Mouse (Mus musculus): ENCODE measurements around the gene Ankrd23. TPM values are rescaled to one million over a fixed set of nuclear protein-coding genes. Genes with fewer than 3 reads are reported as not detected.

Ankrd23 gene
- polyA plus RNA-seq, 1 experiment = 14.4 TPM

- DNase-seq = no peak
- H3K27me3 ChIP-seq (ENCODE audit: control insufficient read depth, insufficient read depth, low read length) = no peaks in the 10 kb centered on the region
- no peak overlapping the region for H3K4me3 ChIP-seq (replicated peaks; ENCODE audit: insufficient read depth, low read depth, low read length)
- H3K4me1 ChIP-seq (ENCODE audit: control insufficient read depth, insufficient read depth, low read length) = peaks cover 6% of the 10 kb centered on the region; the same call in 1 of the 2 replicates
- WGBS = 89% methylated on average over 4 of the region's 4 CpGs
- TF ChIP-seq POLR2A (IDR thresholded peaks at IDR 0.05; ENCODE audit: borderline replicate concordance, insufficient read depth, low read length) (no peak), CTCF (IDR thresholded peaks at IDR 0.05; ENCODE audit: borderline replicate concordance, insufficient read depth, low read depth, low read length) (no peak)
- no peak overlapping the region for H3K27ac ChIP-seq (ENCODE audit: insufficient read depth, low read length)
Measured at GRCm38 (mm10) chr1:36562388-36562787, 25.7 kb upstream of the Ankrd23 start.

- Histone ChIP-seq H3K4me3 (replicated peaks; ENCODE audit: insufficient read depth, low read depth, low read length) (no peak overlapping the region), H3K27ac (ENCODE audit: insufficient read depth, low read length) (no peak overlapping the region), H3K4me1 (ENCODE audit: control insufficient read depth, insufficient read depth, low read length) (peaks cover 6% of the 10 kb centered on the region; the same call in 1 of the 2 replicates), H3K27me3 (ENCODE audit: control insufficient read depth, insufficient read depth, low read length) (no peaks in the 10 kb centered on the region)
- DNase-seq = no peak
- no peak for TF ChIP-seq POLR2A (IDR thresholded peaks at IDR 0.05; ENCODE audit: borderline replicate concordance, insufficient read depth, low read length)
- 84% methylated on average over 6 of the region's 6 CpGs for WGBS
Measured at GRCm38 (mm10) chr1:36560903-36561302, 24.2 kb upstream of the Ankrd23 start.

GRCm38 (mm10) chr1:36559888-36560287, 23.2 kb upstream of the Ankrd23 start:
- TF ChIP-seq POLR2A (IDR thresholded peaks at IDR 0.05; ENCODE audit: borderline replicate concordance, insufficient read depth, low read length) = no peak
- TF ChIP-seq CTCF (IDR thresholded peaks at IDR 0.05; ENCODE audit: borderline replicate concordance, insufficient read depth, low read depth, low read length) = no peak
- no peak for DNase-seq
- no peak overlapping the region for H3K4me3 ChIP-seq (replicated peaks; ENCODE audit: insufficient read depth, low read depth, low read length)
- WGBS = 94% methylated on average over 5 of the region's 5 CpGs
- H3K27ac ChIP-seq (ENCODE audit: insufficient read depth, low read length) = no peak overlapping the region
- H3K27me3 ChIP-seq (ENCODE audit: control insufficient read depth, insufficient read depth, low read length) = no peaks in the 10 kb centered on the region
- peaks cover 16% of the 10 kb centered on the region for H3K4me1 ChIP-seq (ENCODE audit: control insufficient read depth, insufficient read depth, low read length)

- TF ChIP-seq CTCF (IDR thresholded peaks at IDR 0.05; ENCODE audit: borderline replicate concordance, insufficient read depth, low read depth, low read length) = no peak
- TF ChIP-seq POLR2A (IDR thresholded peaks at IDR 0.05; ENCODE audit: borderline replicate concordance, insufficient read depth, low read length) = no peak
- Histone ChIP-seq H3K4me1 (ENCODE audit: control insufficient read depth, insufficient read depth, low read length) (peaks cover 22% of the 10 kb centered on the region), H3K4me3 (replicated peaks; ENCODE audit: insufficient read depth, low read depth, low read length) (no peak overlapping the region), H3K27me3 (ENCODE audit: control insufficient read depth, insufficient read depth, low read length) (no peaks in the 10 kb centered on the region), H3K27ac (ENCODE audit: insufficient read depth, low read length) (no peak overlapping the region)
- whole genome bisulfite sequencing = 59% methylated on average over 4 of the region's 4 CpGs
- no peak for DNase-seq
Measured at GRCm38 (mm10) chr1:36559256-36559655, 22.6 kb upstream of the Ankrd23 start.

GRCm38 (mm10) chr1:36558031-36558993, 21.6 kb upstream of the Ankrd23 start, which contains the start of gene Sema4c:
Gene Sema4c (minus strand): TSS chr1:36558349.
- WGBS = 3% methylated on average over 69 of the region's 69 CpGs
- Histone ChIP-seq H3K27me3 (ENCODE audit: control insufficient read depth, insufficient read depth, low read length) (no peaks in the 10 kb centered on the region), H3K4me3 (replicated peaks; ENCODE audit: insufficient read depth, low read depth, low read length) (peak within 1 kb of the TSS; percentile 94), H3K27ac (ENCODE audit: insufficient read depth, low read length) (peak within 1 kb of the TSS; percentile 84), H3K4me1 (ENCODE audit: control insufficient read depth, insufficient read depth, low read length) (peaks cover 31% of the 10 kb centered on the region)
- DNase-seq = peak; percentile 75 to 80
- TF ChIP-seq CTCF (IDR thresholded peaks at IDR 0.05; ENCODE audit: borderline replicate concordance, insufficient read depth, low read depth, low read length) (no peak), POLR2A (IDR thresholded peaks at IDR 0.05; ENCODE audit: borderline replicate concordance, insufficient read depth, low read length) (peak; percentile 40; the same call in 1 of the 2 replicates)

- peak overlapping the region; percentile 94 for H3K4me3 ChIP-seq (replicated peaks; ENCODE audit: insufficient read depth, low read depth, low read length)
- DNase-seq = peak in 1 of 2 experiments; percentile 72
- H3K4me1 ChIP-seq (ENCODE audit: control insufficient read depth, insufficient read depth, low read length) = peaks cover 38% of the 10 kb centered on the region
- WGBS = under 1% methylated on average over 48 of the region's 48 CpGs
- TF ChIP-seq POLR2A (IDR thresholded peaks at IDR 0.05; ENCODE audit: borderline replicate concordance, insufficient read depth, low read length) = no peak
- TF ChIP-seq CTCF (IDR thresholded peaks at IDR 0.05; ENCODE audit: borderline replicate concordance, insufficient read depth, low read depth, low read length) = no peak
- H3K27ac ChIP-seq (ENCODE audit: insufficient read depth, low read length) = peak overlapping the region; percentile 84
- no peaks in the 10 kb centered on the region for H3K27me3 ChIP-seq (ENCODE audit: control insufficient read depth, insufficient read depth, low read length)
Measured at GRCm38 (mm10) chr1:36557457-36558011, 20.9 kb upstream of the Ankrd23 start.

- Histone ChIP-seq H3K27me3 (ENCODE audit: control insufficient read depth, insufficient read depth, low read length) (no peaks in the 10 kb centered on the region), H3K4me1 (ENCODE audit: control insufficient read depth, insufficient read depth, low read length) (peaks cover 45% of the 10 kb centered on the region), H3K27ac (ENCODE audit: insufficient read depth, low read length) (peak overlapping the region; percentile 84), H3K4me3 (replicated peaks; ENCODE audit: insufficient read depth, low read depth, low read length) (peak overlapping the region; percentile 94)
- TF ChIP-seq POLR2A (IDR thresholded peaks at IDR 0.05; ENCODE audit: borderline replicate concordance, insufficient read depth, low read length) = peak; percentile 17; the same call in 1 of the 2 replicates
- TF ChIP-seq CTCF (IDR thresholded peaks at IDR 0.05; ENCODE audit: borderline replicate concordance, insufficient read depth, low read depth, low read length) = peak; percentile 72
- peak; percentile 88 to 95 for DNase-seq
- WGBS = under 1% methylated on average over 52 of the region's 52 CpGs
Measured at GRCm38 (mm10) chr1:36556553-36557456, 20.1 kb upstream of the Ankrd23 start.
